Mouse (Mus musculus) spleen, adult 18-20 months (tissue): ENCODE measurements around the gene Ackr2.

Experiments used
- DNase-seq, 2 experiments: peaks; one replicate each; pipeline ENCODE4 v3.0.0; 2022; ENCODE audit warnings: mixed read lengths in 2 of 2

The Ackr2 gene

DNA sequence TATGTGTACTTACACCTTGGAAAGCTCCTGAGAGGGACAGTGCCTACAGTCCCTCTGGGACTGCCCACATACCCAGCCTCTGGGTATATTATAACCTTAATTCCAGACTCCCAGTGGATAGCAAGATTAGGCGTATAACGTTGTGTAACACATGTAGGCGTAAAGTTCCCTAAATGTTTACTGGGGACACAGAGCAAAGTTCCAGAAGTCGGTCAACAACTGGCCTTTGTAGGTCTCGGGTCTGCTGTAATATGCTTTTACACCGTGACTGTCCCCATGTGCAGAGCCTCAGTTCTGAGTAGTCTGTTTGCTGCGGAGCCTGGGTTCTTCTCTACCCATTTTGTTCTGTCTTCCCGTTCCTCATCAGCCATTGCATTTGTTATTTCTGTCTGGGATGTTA lies 25.3 kb downstream of the Ackr2 start:
- no peak for DNase-seq

- no peak for DNase-seq
Measured at GRCm38 (mm10) chr9:121923906-121924305, 25.8 kb downstream of the Ackr2 start.

GRCm38 (mm10) chr9:121924901-121925560 lies 26.9 kb downstream of the Ackr2 start:
- DNase-seq, result no peak

DNA sequence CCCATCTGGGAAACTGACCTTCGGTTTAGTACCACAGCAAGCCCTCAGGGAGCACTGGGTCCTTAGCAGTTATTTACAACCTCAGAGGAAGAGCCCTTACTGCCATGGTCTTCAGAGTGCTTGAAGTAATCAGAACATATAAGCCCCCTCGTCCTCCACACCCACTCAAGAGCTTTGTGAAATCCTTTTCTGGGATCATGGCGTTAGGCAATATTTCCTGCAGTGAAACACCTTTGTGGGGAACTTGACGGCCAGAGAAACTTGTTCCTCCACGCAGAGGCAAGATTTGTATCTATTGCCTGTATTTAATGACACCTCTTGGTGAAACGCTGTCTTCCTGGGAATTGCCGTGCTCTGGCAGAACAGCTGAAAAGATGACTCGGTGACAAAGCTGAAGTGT lies 27.8 kb downstream of the Ackr2 start:
- DNase-seq, result no peak

DNA sequence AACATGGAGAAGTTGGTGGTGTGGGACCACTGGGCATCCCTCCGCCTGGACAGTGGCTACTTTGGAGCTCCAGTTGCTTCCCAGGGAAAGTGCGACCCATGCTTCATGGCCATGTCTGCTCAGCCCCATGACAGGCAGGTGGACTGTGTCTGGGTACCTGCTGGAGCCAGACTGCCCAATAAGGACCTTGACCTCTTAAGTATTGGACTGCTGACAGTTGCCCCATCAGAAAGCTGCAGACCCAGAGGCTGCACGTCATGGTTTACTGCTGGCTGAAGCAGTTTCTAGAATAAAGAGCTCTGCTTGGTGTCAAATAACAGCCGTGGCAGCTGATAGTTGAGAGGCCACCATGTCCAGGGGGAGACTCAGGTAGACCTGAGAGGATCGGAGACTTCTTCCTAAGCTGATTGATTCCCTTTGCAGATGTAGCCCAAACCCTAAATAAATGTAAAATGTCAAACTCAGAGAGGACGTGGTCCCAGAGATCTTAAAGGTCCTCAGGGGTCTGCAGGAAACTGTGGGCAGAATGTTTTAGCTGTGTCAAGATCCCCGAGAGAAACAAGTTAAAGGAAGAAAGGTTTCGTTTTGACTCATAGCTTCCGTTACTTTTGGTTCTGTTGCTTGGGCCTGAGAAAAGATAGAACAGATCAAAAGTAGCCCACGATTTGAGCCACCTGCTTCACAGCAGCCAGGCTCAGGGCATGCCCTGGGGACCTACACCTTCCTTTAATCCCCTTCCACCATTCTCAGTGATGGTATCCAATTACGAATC lies 28.7 kb downstream of the Ackr2 start:
- peak in 1 of 2 experiments; percentile 32 for DNase-seq

DNA sequence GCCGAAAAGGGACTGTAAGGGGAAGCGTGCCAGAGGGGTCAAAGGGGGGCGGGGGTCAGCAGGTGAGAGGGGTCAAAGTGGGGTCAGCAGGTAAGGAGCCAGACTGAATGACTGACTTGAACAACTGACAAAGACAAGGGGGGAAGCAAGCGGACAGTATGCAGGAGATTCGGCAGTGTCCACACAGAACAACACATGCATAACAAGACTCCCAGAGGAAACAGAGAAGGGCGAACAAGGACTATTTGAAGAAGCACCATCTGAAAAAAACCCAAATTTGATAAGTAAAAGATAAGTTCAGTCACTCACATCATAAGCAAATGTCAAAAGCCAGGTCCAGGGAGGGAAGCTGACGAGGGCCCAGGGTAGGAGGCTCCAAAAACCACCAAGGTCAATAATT lies 29.6 kb downstream of the Ackr2 start:
- no peak for DNase-seq

GRCm38 (mm10) chr9:121928498-121928897 lies 30.3 kb downstream of the Ackr2 start:
- peak; percentile 70 to 76 for DNase-seq

DNA sequence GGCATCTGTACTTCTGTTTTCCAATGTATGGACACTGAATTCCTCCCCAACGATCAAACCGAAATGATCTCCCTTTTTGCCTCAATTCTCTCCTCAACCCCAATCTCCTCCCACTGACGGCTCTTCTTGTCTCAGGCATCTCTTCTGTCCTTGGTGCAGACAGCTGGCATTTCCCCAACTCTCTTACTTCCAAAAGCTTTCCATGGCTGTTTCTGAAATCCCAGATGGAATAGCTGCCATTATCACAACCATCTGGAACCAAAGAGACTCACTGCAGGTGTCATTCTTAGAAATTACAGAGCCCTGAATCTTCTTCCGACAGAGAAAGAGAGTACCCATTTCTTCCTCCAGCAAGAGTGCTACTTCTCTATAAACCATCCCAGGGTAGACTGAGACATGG lies 36.7 kb downstream of the Ackr2 start:
- no peak for DNase-seq

- DNase-seq, result no peak
Measured at GRCm38 (mm10) chr9:121936952-121937351, 38.8 kb downstream of the Ackr2 start.

DNA sequence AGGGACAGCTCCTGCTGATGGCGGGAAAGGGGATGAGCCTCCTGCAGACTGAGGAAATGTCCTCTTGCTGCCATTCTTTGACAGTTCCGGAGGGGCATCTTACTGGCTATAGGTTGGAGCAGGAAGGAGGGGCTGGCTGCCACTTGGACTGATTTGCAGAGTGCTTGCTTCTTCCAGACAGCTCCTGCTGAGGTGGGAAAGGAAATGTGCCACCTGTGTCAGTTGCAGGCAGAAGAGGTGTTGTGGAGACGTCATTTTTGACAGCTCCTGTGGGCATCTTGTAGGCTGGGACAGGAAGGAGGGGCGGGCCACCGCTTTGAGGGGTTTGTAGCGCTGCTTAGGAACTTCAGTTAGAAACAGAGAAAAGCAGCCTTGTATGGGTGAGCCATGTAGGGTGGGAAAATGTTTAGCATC lies 39.3 kb downstream of the Ackr2 start:
- DNase-seq, result no peak

DNA sequence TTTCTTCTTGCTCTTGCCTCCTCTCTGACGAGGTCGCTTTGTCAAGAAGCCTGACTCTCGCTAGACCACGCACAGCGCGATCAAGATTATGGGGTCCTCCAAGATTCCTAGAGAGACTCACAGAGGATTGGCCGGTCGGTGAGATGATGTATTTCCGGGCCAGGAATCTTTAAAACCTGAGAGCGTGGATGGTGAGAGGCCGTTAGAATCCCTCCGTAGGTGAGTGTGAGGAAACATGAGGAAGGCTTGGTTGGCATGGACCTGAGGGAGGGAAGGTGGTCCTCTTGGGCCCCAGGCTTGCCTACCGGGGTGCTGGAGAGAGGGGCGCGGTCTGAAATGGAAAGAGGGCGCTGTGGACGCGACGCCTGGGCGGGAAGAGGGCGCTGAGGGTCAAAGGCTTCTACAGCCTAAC lies 39.8 kb downstream of the Ackr2 start:
- DNase-seq, result no peak

DNA sequence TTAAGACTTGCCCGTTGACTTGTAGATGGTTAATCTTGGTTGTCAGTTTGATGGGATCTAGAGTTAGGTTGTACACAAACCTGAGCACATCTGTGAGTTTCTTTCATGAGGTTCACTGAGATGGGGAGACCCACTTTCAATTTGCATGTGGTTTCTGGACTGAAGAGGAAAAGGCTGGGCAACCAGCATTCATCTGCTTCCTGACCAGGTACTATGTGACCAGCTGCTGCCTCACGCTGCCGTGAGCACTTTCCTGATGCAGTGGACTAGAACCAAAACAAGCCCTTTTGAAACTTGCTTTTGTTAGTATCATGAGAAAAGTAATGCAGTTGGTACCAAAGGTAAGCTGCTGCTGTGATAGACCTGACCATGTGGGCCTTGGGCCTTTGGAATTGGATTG lies 44.9 kb downstream of the Ackr2 start:
- peak in 1 of 2 experiments; percentile 59 for DNase-seq

GRCm38 (mm10) chr9:121943628-121944027 lies 45.5 kb downstream of the Ackr2 start:
- no peak for DNase-seq

DNA sequence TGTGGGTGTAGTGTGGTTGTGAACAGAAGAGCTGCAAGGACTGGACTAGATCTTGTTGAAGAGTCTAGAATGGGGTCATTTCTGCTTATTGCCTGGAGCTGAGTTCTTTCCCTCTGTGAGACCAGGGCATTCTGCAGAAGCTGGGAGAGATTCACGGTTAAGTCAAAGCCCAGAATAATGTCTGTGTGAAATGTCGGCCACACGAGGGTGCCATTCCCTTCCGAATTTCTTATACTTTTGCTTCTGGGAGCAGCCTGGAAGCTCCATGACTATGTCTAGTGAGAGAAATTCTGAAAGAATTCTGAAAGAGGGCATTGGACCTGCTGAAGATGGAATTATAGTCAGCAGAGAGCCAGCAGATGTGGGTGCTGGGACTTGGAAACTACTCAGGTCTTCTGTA lies 49.6 kb downstream of the Ackr2 start:
- DNase-seq, result peak in 1 of 2 experiments; percentile 54

GRCm38 (mm10) chr9:121948431-121948830 lies 50.3 kb downstream of the Ackr2 start:
- no peak for DNase-seq

DNA sequence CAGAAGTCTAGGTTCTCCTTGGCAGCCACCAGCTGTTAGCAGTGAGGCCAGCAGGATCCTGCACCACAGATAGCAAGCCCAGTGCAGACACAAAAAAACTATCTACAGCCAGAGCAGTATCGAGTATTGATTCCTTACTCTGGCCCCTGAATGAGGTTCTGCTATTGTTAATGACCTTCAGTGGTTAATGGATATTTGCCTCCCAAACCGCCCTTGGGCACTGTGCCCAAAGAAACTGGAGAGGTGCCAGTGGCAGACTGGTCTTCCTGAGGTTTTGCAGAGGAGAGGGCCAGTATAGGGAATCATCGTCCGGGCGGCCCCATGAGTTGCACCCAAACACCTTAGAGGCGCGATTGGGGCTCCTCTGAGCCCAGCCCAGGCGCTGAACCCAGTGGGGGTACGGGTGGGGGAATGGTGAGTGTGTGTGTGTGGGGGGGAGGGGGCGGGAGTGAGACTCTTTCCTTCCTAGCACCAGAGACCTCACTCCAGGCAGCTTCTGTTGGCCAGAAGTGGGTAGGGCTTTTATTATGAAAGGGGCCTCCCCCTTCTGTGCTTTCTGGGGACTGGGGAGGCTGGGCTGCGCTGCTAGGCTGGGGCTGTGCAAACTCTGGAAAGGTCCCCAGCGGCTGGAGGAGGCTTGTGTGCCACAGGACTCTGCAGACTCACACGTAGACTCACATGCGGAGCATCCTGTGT lies 52.4 kb downstream of the Ackr2 start, which contains the start of gene Fam198a:
Fam198a (plus strand) TSS at position 571 of the 696 bp plus-strand sequence.
- no peak for DNase-seq

- no peak for DNase-seq
Measured at GRCm38 (mm10) chr9:121951114-121951423, 52.9 kb downstream of the Ackr2 start.

DNA sequence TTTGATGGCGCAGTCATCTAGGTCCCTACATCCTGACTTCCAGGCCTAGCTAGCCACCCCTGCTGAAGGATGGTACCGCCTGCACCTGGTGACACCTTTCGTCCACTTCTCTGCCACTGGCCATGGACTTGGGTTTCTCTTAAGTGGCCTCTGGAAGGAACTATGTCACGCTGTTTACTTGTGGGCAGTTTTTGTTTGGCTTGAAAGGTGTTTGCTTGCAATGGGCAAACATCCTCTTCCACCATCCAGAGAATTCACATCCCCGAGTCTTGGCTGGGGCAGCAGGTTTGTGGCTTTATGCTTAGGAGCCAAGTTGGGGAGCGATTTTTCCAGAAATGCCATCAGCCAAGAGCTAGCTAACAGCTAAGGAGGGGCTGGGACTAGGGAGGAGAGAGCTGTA lies 54.4 kb downstream of the Ackr2 start:
- no peak for DNase-seq

- no peak for DNase-seq
Measured at GRCm38 (mm10) chr9:121959966-121960635, 61.9 kb downstream of the Ackr2 start.
